Mouse (Mus musculus) intestine, embryonic 16.5 days (tissue): ENCODE measurements around the gene Lnx2. TPM values are rescaled to one million over a fixed set of nuclear protein-coding genes. Genes with fewer than 3 reads are reported as not detected.
A peak's percentile ranks its signal among the peaks of the same experiment; 100 is the strongest.

Experiments used
- ATAC-seq: fragments of 200-750 bp; cut with Nextera tagmentation; 2 replicates; pipeline ENCODE4 v1.8.0; 2017; ENCODE audit warnings: moderate TSS enrichment, moderate library complexity
- H3K27ac ChIP-seq: fragments of 300-500 bp; sonication (generic); 2 replicates; pipeline ENCODE4 v1.5.1; 2014; ENCODE audit warnings: mild to moderate bottlenecking, low read length
- H3K27me3 ChIP-seq: fragments of 300-500 bp; sonication (generic); replicated peaks from 2 replicates; pipeline ENCODE4 v1.6.1; 2014; ENCODE audit warnings: low read length, control low read depth, mixed read lengths; ENCODE audit not compliant: control insufficient read depth, insufficient read depth
- H3K36me3 ChIP-seq: fragments of 300-500 bp; sonication (generic); 2 replicates; pipeline ENCODE4 v1.6.1; 2014; ENCODE audit warnings: low read length, control low read depth; ENCODE audit not compliant: control insufficient read depth, insufficient read depth
- H3K4me1 ChIP-seq: fragments of 300-500 bp; sonication (generic); 2 replicates; pipeline ENCODE4 v1.6.1; 2014; ENCODE audit warnings: low read length, control low read depth, mixed read lengths; ENCODE audit not compliant: control insufficient read depth, insufficient read depth
- H3K4me2 ChIP-seq: fragments of 300-500 bp; sonication (generic); 2 replicates; pipeline ENCODE4 v1.6.1; 2014; ENCODE audit warnings: low read depth, low read length, control low read depth
- H3K4me3 ChIP-seq: fragments of 300-500 bp; sonication (generic); 2 replicates; pipeline ENCODE4 v1.5.1; 2014; ENCODE audit warnings: mild to moderate bottlenecking, low read length
- H3K9ac ChIP-seq: fragments of 300-500 bp; sonication (generic); 2 replicates; pipeline ENCODE4 v1.6.1; 2014; ENCODE audit warnings: low read depth, low read length
- H3K9me3 ChIP-seq: fragments of 300-500 bp; sonication (generic); 2 replicates; pipeline ENCODE4 v1.6.1; 2016; ENCODE audit warnings: low read length, control low read depth; ENCODE audit not compliant: control insufficient read depth
- WGBS: fragments of 180-500 bp; shearing (Covaris S2); extraction: QIAGEN DNeasy Blood & Tissue Kit; methylation state at CpG from one replicate; pipeline ENCODE4 v1.1.7; 2014; 5-methylcytosine and 5-hydroxymethylcytosine counted together
- polyA plus RNA-seq: library from polyadenylated mRNA; unstranded; fragments of >200 nt; fragmentation: Nextera tagmentation; extraction: Ambion mirVana; gene quantifications from 2 replicates; pipeline ENCODE4 v1.2.1, GENCODE M21; 2015

Gene Lnx2
- polyA plus RNA-seq, 1 experiment from 2014 or later, result 15.2 TPM

DNA sequence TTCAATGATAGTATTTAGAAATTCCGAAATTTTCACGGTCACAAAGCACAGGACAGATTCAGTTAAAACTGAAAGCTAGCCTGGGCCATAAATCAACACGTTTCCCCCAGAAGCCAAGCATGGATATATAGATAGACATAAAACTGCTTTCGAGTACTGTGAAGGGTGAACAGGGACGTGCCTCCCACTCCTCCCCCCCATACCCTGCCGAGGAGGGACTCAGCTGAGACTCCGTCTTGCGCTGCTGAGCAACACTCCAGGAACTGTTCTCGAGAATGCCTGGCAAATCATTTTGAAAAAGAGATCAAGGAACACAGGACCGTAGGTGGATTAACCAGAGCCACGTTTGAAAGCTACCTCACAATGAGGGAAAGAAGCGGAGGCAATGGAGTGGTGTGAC is 42.1 kb downstream of the Lnx2 start:
- Histone ChIP-seq H3K4me3 (no peak overlapping the region), H3K4me2 (no peak overlapping the region), H3K36me3 (peaks cover 6% of the 10 kb centered on the region; the same call in 1 of the 2 replicates), H3K9me3 (no peaks in the 10 kb centered on the region), H3K27ac (no peak overlapping the region), H3K4me1 (peaks cover 10% of the 10 kb centered on the region; the same call in 1 of the 2 replicates), H3K27me3 (no peaks in the 10 kb centered on the region), H3K9ac (no peak overlapping the region)
- ATAC-seq, result no peak
- WGBS, result 71% methylated on average over 12 of the region's 12 CpGs

- no peak overlapping the region for H3K9ac ChIP-seq
- H3K4me1 ChIP-seq, result peaks cover 4% of the 10 kb centered on the region; the same call in 1 of the 2 replicates
- 84% methylated on average over 13 of the region's 13 CpGs for WGBS
- H3K9me3 ChIP-seq, result no peaks in the 10 kb centered on the region
- no peak; the same call in 1 of the 2 replicates for ATAC-seq
- H3K4me3 ChIP-seq, result no peak overlapping the region
- H3K27ac ChIP-seq, result no peak overlapping the region
- no peak overlapping the region for H3K4me2 ChIP-seq
- H3K27me3 ChIP-seq, result no peaks in the 10 kb centered on the region
- peaks cover 9% of the 10 kb centered on the region; the same call in 1 of the 2 replicates for H3K36me3 ChIP-seq
Observed at GRCm38 (mm10) chr5:147033155-147033554, 43.2 kb downstream of the Lnx2 start.

DNA sequence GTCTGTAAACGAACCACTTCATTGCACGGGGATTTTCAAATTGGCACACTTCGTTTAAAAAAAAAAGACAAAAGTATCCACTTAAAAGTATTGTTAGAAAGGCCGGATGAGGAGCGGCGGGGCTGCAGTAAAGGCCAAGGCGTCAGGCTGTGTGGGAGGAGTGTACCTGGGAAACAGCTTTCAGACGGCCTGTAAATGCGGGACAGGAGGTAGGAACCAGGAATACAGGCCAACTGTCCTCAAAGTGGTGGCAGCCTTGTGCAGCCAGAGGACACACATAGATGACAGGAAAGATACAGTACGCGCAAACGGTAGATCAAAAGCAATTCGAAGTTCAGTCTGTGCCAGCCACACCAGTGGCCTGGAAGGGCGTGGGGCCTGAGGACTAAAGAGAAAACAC is 45.1 kb downstream of the Lnx2 start:
- Histone ChIP-seq H3K9ac (no peak overlapping the region), H3K27ac (no peak overlapping the region), H3K36me3 (peaks cover 9% of the 10 kb centered on the region), H3K9me3 (no peaks in the 10 kb centered on the region), H3K4me2 (no peak overlapping the region), H3K4me1 (no peaks in the 10 kb centered on the region), H3K4me3 (no peak overlapping the region), H3K27me3 (no peaks in the 10 kb centered on the region)
- ATAC-seq, result no peak
- WGBS, result 76% methylated on average over 14 of the region's 14 CpGs

GRCm38 (mm10) chr5:147024331-147025034 is 51.9 kb downstream of the Lnx2 start:
- Histone ChIP-seq H3K4me2 (no peak overlapping the region), H3K4me1 (no peaks in the 10 kb centered on the region), H3K9me3 (no peaks in the 10 kb centered on the region), H3K27ac (no peak overlapping the region), H3K9ac (no peak overlapping the region), H3K27me3 (no peaks in the 10 kb centered on the region), H3K36me3 (peaks cover 13% of the 10 kb centered on the region), H3K4me3 (no peak overlapping the region)
- ATAC-seq, result no peak
- 77% methylated on average over 24 of the region's 24 CpGs for WGBS

DNA sequence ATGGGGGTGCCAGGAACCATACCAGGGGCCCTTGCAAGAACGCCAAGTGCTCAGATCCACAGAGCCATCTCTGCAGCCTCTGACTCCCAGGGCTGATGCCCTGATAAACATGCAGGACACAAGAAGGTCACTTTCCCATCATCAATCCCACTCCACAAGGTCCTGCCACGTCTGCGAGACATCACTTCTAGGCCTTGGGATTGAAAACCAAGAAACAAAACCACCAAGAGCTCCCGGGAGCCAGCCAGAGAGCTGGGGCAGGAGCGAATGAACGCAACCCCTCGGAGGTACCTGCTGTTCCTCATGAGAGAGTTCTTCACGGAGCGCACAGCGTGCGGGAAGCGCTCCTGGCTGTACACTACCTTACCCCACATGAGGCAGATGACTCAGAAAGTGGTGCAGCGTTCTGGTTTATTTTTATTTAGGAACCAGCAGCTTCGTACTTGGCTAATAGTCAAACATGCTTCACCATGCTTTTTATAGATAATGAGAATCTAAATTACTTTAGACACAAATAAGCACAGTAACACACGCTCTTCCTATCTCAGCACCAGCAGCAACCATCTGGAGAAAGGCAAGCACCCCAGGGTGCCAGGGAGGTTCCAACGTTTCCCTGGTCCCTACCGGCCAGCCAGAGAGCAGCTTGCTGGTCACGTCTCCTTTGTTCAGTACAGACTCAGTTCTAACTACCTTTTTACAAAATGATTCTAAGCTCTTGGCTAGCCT is 53.0 kb downstream of the Lnx2 start:
- Histone ChIP-seq H3K4me1 (no peaks in the 10 kb centered on the region), H3K9me3 (no peaks in the 10 kb centered on the region), H3K4me3 (no peak overlapping the region), H3K4me2 (no peak overlapping the region), H3K27ac (no peak overlapping the region), H3K9ac (no peak overlapping the region), H3K27me3 (no peaks in the 10 kb centered on the region), H3K36me3 (peaks cover 18% of the 10 kb centered on the region)
- 89% methylated on average over 18 of the region's 18 CpGs for WGBS
- no peak for ATAC-seq

- H3K27ac ChIP-seq, result no peak overlapping the region
- no peaks in the 10 kb centered on the region for H3K9me3 ChIP-seq
- no peak overlapping the region for H3K4me2 ChIP-seq
- WGBS, result 74% methylated on average over 5 of the region's 5 CpGs
- H3K4me1 ChIP-seq, result peaks cover 4% of the 10 kb centered on the region; the same call in 1 of the 2 replicates
- H3K4me3 ChIP-seq, result no peak overlapping the region
- no peak overlapping the region for H3K9ac ChIP-seq
- H3K36me3 ChIP-seq, result peaks cover 18% of the 10 kb centered on the region
- no peaks in the 10 kb centered on the region for H3K27me3 ChIP-seq
- ATAC-seq, result no peak
Observed at GRCm38 (mm10) chr5:147021546-147022265, 54.7 kb downstream of the Lnx2 start.

- ATAC-seq, result no peak
- peaks cover 4% of the 10 kb centered on the region; the same call in 1 of the 2 replicates for H3K4me1 ChIP-seq
- H3K9me3 ChIP-seq, result no peaks in the 10 kb centered on the region
- 88% methylated on average over 11 of the region's 11 CpGs for WGBS
- no peak overlapping the region for H3K27ac ChIP-seq
- no peak overlapping the region for H3K9ac ChIP-seq
- H3K36me3 ChIP-seq, result peaks cover 18% of the 10 kb centered on the region
- no peaks in the 10 kb centered on the region for H3K27me3 ChIP-seq
- no peak overlapping the region for H3K4me2 ChIP-seq
- H3K4me3 ChIP-seq, result no peak overlapping the region
Observed at GRCm38 (mm10) chr5:147020579-147020978, 55.8 kb downstream of the Lnx2 start.

DNA sequence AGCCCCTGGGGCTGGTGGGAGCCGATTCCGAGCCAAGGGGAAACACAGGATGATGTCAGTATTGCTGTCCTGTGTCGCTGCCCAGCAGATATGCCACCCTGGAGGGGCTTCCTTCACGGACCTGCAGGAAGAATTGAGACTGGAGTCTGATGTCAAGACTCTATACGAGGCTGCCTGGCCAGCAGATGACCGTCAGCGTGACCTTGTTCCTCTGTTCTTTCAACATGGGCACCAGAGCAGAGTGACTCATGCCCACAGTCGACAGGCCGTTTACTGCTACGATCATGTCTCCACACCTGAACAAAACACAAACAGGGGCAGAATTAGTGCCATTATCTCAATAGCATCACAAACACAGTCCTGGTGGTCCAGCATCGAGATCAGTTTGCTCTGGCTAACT is 57.6 kb downstream of the Lnx2 start:
- 83% methylated on average over 11 of the region's 11 CpGs for WGBS
- H3K27me3 ChIP-seq, result no peaks in the 10 kb centered on the region
- peaks cover 16% of the 10 kb centered on the region for H3K36me3 ChIP-seq
- H3K4me2 ChIP-seq, result no peak overlapping the region
- no peaks in the 10 kb centered on the region for H3K9me3 ChIP-seq
- H3K4me1 ChIP-seq, result peaks cover 4% of the 10 kb centered on the region; the same call in 1 of the 2 replicates
- no peak overlapping the region for H3K27ac ChIP-seq
- no peak overlapping the region for H3K4me3 ChIP-seq
- H3K9ac ChIP-seq, result no peak overlapping the region
- no peak for ATAC-seq

DNA sequence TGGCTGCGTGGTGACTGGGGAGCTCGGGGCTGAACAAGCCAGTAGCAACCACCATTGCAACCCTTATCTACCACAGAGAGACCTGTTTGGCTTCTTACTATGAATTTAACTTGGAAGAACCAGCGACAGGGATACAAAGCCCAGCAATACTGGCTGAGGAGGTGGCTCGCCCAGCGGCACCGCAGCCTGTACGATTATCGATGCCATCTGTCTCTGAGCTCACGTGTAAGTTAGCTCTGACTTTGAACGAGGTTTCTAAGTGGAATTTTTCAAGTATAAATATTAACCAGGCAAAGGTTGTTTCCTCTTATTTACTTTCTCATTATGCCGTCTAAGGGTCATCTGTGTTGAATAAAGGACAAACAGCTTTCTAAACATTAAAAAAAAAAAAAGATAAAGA is 58.9 kb downstream of the Lnx2 start:
- Histone ChIP-seq H3K9ac (no peak overlapping the region), H3K4me2 (no peak overlapping the region), H3K27me3 (no peaks in the 10 kb centered on the region), H3K4me3 (no peak overlapping the region), H3K36me3 (peaks cover 13% of the 10 kb centered on the region), H3K9me3 (no peaks in the 10 kb centered on the region), H3K4me1 (peaks cover 4% of the 10 kb centered on the region; the same call in 1 of the 2 replicates), H3K27ac (no peak overlapping the region; the same call in 1 of the 2 replicates)
- ATAC-seq, result peak; percentile 51
- 50% methylated on average over 11 of the region's 11 CpGs for WGBS
